7 mouse cellular contexts compared by ENCODE assay signal in genomic region chr17:22817471-22818198, GRCm38 (mm10). TPM values are rescaled to one million over a fixed set of nuclear protein-coding genes. Genes with fewer than 3 reads are reported as not detected.
A peak's percentile ranks its signal among the peaks of the same experiment; 100 is the strongest.
DNase-seq lines count a peak whose midpoint lies in the region; ATAC-seq lines count a peak whose summit lies in the region.

No protein-coding gene starts in this region.

- H3K4me3 ChIP-seq in megakaryocyte, embryonic 14.5 days (replicated peaks), result peak overlapping the region; percentile 92

- H3K27me3 ChIP-seq in megakaryocyte, embryonic 14.5 days (replicated peaks), result no peaks in the 10 kb centered on the region

- peak; percentile 81 for DNase-seq in adrenal gland, adult 2 months
- peak; percentile 91 for DNase-seq in embryo, embryonic 10 days (ENCODE audit: low spot score)
- peak; percentile 56 for DNase-seq in gastrocnemius, postnatal 25 days
- peak; percentile 25 to 62 for DNase-seq in left cerebral cortex, adult 9 months (ENCODE audit: low spot score in 2 of 2)
- peak; percentile 59 for DNase-seq in right cerebral cortex, postnatal 25 days

- peaks cover 7% of the 10 kb centered on the region; the same call in 1 of the 2 replicates for H3K4me1 ChIP-seq in megakaryocyte, embryonic 14.5 days

- H3K36me3 ChIP-seq in megakaryocyte, embryonic 14.5 days (replicated peaks; ENCODE audit: low read length), result peaks cover 9% of the 10 kb centered on the region

- ATAC-seq in inflammation-experienced regulatory T-cells, adult 6 months, result peak; percentile 82

- no peaks in the 10 kb centered on the region for H3K9me3 ChIP-seq in megakaryocyte, embryonic 14.5 days

RNA-seq across cellular contexts. Expression of gene Zfp945, which starts 49.3 kb away (rescaled TPM):
- total RNA-seq in adrenal gland, adult 2 months (2021), result 10 to 100 TPM in 1 of 2 experiments, 1 to 10 TPM in 1; 9.3 to 14.0 TPM
- 0.85 and 0.93 TPM in 2 replicates for polyA plus RNA-seq in adrenal gland, adult 2 months (2012; rRNA removed)
- 1 to 10 TPM; 2.6 to 2.7 TPM for total RNA-seq in gastrocnemius, postnatal 25 days (2021)
- polyA plus RNA-seq in inflammation-experienced regulatory T-cells, adult 6 months (2017; shearing (Covaris generic)), result 10 to 100 TPM; 15.9 to 26.6 (median 21.0) TPM
- 0.13 TPM in 1 of 2 replicates, not detected in the other for polyA plus RNA-seq in megakaryocyte, embryonic 14.5 days (2012; ENCODE audit: insufficient read depth, low replicate concordance)

Comparison
In these comparisons a context has a peak if more than half of its experiments do, and no peak if none do; other contexts are left out.
1. Peak in every context shown above with its lines: DNase-seq, ATAC-seq and H3K4me3 ChIP-seq.